Mouse (Mus musculus): ENCODE results near the gene Osbpl7. TPM values are rescaled to one million over a fixed set of nuclear protein-coding genes. Genes with fewer than 3 reads are reported as not detected.

Osbpl7 gene
- 2.0 and 2.5 TPM in 2 replicates for polyA plus RNA-seq (2012; rRNA removed)
- polyA plus RNA-seq (2014; fragmentation: Nextera tagmentation; extraction: Ambion mirVana): 1.2 and 1.7 TPM in 2 replicates

GRCm38 (mm10) chr11:97050216-97050943, at the start of gene Osbpl7:
Gene Osbpl7 (plus strand): TSS chr11:97050628.
- DNase-seq (ENCODE audit: low read depth in 3 of 3, low spot score in 3 of 3) (peak in 1 of 3 experiments; percentile 35), ATAC-seq (ENCODE audit: insufficient read depth) (peak; percentile 42)
- H3K4me2 ChIP-seq (ENCODE audit: low read depth): peak within 1 kb of the TSS; percentile 68
- H3K4me1 ChIP-seq (replicated peaks; ENCODE audit: control insufficient read depth in 2 of 2, insufficient read depth in 2 of 2, low read length in 1 of 2): peaks cover 8 to 15% of the 10 kb centered on the region in 2 experiments
- 4% methylated on average over 18 of the region's 18 CpGs for WGBS (ENCODE audit: insufficient replicate concordance)
- no peaks in the 10 kb centered on the region; the same call in 1 of the 2 replicates for H3K36me3 ChIP-seq (replicated peaks; ENCODE audit: control insufficient read depth, insufficient read depth, low read depth)
- H3K9me3 ChIP-seq (ENCODE audit: control insufficient read depth, low read length): no peaks in the 10 kb centered on the region
- TF ChIP-seq CTCF (IDR thresholded peaks at IDR 0.05; ENCODE audit: low read depth): peak; percentile 47
- TF ChIP-seq EP300 (IDR thresholded peaks at IDR 0.05; ENCODE audit: low read depth): no peak
- peak within 1 kb of the TSS; percentile 65 for H3K9ac ChIP-seq (replicated peaks)
- no peaks in the 10 kb centered on the region for H3K27me3 ChIP-seq (ENCODE audit: control insufficient read depth, insufficient read depth, low read length)
- no peak within 1 kb of the TSS; the same call in 1 of the 2 replicates for H3K27ac ChIP-seq
- H3K4me3 ChIP-seq (ENCODE audit: insufficient read depth in 1 of 2, low read depth in 2 of 2, low read length in 2 of 2): peak within 1 kb of the TSS; percentile 54 to 64

- TF ChIP-seq EP300 (IDR thresholded peaks at IDR 0.05; ENCODE audit: low read depth) (no peak), CTCF (IDR thresholded peaks at IDR 0.05; ENCODE audit: low read depth) (no peak)
- ATAC-seq (ENCODE audit: insufficient read depth) (no peak), DNase-seq (ENCODE audit: low read depth in 3 of 3, low spot score in 3 of 3) (no peak)
- Histone ChIP-seq H3K27me3 (ENCODE audit: control insufficient read depth, insufficient read depth, low read length) (peaks cover 8% of the 10 kb centered on the region; the same call in 1 of the 2 replicates), H3K9me3 (ENCODE audit: control insufficient read depth, low read length) (no peaks in the 10 kb centered on the region), H3K9ac (replicated peaks) (no peak overlapping the region), H3K4me3 (ENCODE audit: insufficient read depth in 1 of 2, low read depth in 2 of 2, low read length in 2 of 2) (no peak overlapping the region), H3K27ac (no peak overlapping the region), H3K36me3 (replicated peaks; ENCODE audit: control insufficient read depth, insufficient read depth, low read depth) (no peaks in the 10 kb centered on the region), H3K4me2 (ENCODE audit: low read depth) (no peak overlapping the region), H3K4me1 (replicated peaks; ENCODE audit: control insufficient read depth in 2 of 2, insufficient read depth in 2 of 2, low read length in 1 of 2) (0 out of 4 replicates have a peak, but pooled peaks cover 0 to 2% of the 10 kb centered on the region in 2 experiments)
- 30% methylated on average over 5 of the region's 5 CpGs for WGBS (ENCODE audit: insufficient replicate concordance)
These were observed 47.3 kb upstream of the Osbpl7 start for GRCm38 (mm10) chr11:97003170-97003569.

DNA sequence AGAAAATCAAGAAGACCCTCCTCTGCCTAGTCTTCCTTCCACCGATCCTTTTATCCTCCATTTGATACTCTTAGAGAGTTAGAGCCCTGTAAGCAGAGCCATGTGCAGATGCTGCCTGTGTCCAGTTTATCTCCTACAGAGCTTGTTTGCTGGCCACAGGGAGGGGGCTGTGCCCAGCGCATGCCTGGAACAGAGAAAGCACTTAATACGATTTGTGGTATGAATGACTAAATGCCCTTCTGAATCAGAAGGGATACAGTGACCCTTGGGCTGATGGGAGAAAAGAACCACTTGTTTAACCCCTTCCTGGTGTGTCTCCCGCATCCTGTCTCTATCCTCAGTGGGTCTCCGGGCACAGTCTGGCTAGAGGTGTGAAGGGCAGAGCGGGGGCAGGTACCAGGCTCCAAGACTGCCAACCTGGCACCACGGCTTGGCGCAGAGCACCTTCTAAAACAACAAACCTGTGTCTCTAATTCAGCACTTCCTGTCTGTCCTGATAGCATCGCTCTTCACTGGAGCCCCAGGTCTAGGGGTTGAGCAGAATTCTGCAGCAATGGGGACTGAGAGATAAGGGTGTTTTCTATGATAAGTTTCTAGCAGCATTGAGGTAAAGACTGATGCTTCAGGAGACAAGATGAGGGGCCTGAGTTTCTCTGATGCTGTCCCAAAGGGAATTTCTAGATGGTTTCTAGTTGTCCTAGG, 43.2 kb upstream of the Osbpl7 start:
- no peak for TF ChIP-seq EP300 (IDR thresholded peaks at IDR 0.05; ENCODE audit: low read depth)
- no peak for TF ChIP-seq CTCF (IDR thresholded peaks at IDR 0.05; ENCODE audit: low read depth)
- Histone ChIP-seq H3K4me3 (ENCODE audit: insufficient read depth in 1 of 2, low read depth in 2 of 2, low read length in 2 of 2) (no peak overlapping the region), H3K4me2 (ENCODE audit: low read depth) (no peak overlapping the region), H3K27me3 (ENCODE audit: control insufficient read depth, insufficient read depth, low read length) (peaks cover 10% of the 10 kb centered on the region), H3K27ac (no peak overlapping the region), H3K9me3 (ENCODE audit: control insufficient read depth, low read length) (no peaks in the 10 kb centered on the region), H3K4me1 (replicated peaks; ENCODE audit: control insufficient read depth in 2 of 2, insufficient read depth in 2 of 2, low read length in 1 of 2) (0 out of 4 replicates have a peak, but pooled peaks cover 0 to 2% of the 10 kb centered on the region in 2 experiments), H3K36me3 (replicated peaks; ENCODE audit: control insufficient read depth, insufficient read depth, low read depth) (no peaks in the 10 kb centered on the region), H3K9ac (replicated peaks) (no peak overlapping the region)
- WGBS (ENCODE audit: insufficient replicate concordance): 32% methylated on average over 9 of the region's 9 CpGs
- no peak for DNase-seq (ENCODE audit: low read depth in 3 of 3, low spot score in 3 of 3)
- no peak for ATAC-seq (ENCODE audit: insufficient read depth)

- Histone ChIP-seq H3K9me3 (ENCODE audit: control insufficient read depth, low read length) (no peaks in the 10 kb centered on the region), H3K36me3 (replicated peaks; ENCODE audit: control insufficient read depth, insufficient read depth, low read depth) (no peaks in the 10 kb centered on the region), H3K27me3 (ENCODE audit: control insufficient read depth, insufficient read depth, low read length) (peaks cover 10% of the 10 kb centered on the region), H3K4me1 (replicated peaks; ENCODE audit: control insufficient read depth in 2 of 2, insufficient read depth in 2 of 2, low read length in 1 of 2) (0 out of 4 replicates have a peak, but pooled peaks cover 0 to 2% of the 10 kb centered on the region in 2 experiments), H3K27ac (no peak overlapping the region), H3K9ac (replicated peaks) (no peak overlapping the region), H3K4me3 (ENCODE audit: insufficient read depth in 1 of 2, low read depth in 2 of 2, low read length in 2 of 2) (no peak overlapping the region), H3K4me2 (ENCODE audit: low read depth) (no peak overlapping the region)
- no peak for TF ChIP-seq EP300 (IDR thresholded peaks at IDR 0.05; ENCODE audit: low read depth)
- no peak for TF ChIP-seq CTCF (IDR thresholded peaks at IDR 0.05; ENCODE audit: low read depth)
- WGBS (ENCODE audit: insufficient replicate concordance): 30% methylated on average over 8 of the region's 8 CpGs
- ATAC-seq (ENCODE audit: insufficient read depth) (no peak), DNase-seq (ENCODE audit: low read depth in 3 of 3, low spot score in 3 of 3) (no peak)
These were observed 41.1 kb upstream of the Osbpl7 start for GRCm38 (mm10) chr11:97009198-97009790.
